Mouse (Mus musculus): ENCODE measurements around the gene Trp53bp2.

Trp53bp2 gene

DNA sequence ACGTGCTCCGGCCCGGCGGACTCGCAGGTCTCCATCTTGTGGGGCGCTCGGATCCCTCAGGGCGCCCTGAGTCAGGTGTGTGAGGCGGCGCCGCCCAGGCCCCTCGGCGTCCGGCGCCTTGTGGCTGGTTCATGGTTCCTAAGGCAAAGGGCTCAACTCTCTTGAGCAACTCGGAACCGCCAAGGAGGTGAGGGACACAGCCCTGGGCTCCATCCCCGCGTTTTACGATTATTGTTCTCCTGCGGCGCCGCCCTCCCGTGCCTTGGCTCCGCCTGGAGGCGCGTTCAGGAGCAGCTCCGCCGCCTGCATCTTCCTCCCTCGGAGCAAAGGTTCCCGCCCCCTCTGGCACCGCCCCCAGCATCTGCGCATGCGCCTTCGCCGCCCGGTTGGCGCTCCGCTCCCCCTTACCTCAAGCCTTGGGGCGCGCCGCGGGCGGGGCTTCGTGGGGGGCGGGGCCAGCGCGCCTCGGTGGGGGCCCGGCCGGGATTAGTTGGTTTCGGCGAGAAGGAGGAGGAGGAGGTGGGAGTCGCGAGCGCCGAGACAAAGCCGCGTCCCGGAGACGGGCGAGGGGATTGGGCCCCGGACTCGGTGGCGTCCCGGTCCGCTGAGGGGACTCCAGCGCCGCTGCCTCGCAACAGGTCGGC is at the start of gene Trp53bp2:
Trp53bp2 (plus strand) TSS at position 489 of the 644 bp plus-strand sequence.
- peak; percentile 100 for DNase-seq

DNA sequence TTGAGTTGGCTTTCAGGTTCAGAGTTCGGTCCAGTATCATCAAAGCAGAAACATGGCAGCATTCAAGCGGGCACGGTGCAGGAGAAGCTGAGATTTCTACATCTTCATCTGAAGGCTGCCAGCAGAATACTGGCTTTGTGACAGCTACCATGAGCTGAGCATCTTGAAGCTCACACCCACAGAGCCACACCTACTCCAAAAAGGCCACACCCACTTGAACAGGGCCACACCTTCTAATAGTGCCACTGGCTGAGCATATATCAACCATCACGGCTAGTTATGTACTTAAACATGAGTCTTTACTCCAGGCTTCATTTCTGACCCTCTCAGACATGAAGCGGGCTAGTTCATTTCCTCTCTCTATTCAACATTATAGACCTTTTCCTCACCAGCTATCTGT is 46.3 kb upstream of the Trp53bp2 start:
- DNase-seq: no peak

DNA sequence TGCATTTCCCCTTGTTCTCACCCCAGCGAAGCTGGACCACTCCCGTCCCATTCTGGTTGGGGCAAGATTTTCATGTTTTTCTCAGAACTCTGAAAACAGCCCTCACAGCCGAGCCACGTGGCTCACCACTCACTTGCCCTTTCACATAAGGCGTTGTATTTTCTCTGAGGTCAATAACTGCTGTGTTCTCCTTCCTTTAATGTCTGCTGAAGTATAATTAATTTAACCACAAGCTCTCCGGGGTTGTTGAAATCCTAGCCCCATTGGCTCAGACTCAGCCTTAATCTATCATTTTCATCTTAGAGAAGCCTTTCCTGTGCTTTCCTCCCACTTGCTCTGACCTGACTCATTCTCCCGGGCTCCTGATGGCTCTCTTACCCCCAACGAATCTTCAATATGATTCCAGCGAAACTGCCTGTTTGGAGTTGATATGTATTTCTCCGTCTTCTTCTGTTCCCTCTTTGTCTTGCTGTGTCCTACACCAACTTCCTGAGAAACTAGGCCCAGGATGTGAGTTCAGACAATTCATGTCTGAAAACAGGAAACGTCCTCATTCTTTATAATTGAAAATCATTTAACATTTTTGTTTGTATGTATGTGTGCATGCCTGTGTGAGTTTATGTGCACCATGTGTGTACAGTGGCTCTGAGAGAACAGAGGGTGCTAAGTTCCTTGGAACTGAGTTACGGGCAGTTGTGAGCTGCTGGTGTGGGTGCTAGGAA is 45.1 kb upstream of the Trp53bp2 start:
- no peak for DNase-seq

DNA sequence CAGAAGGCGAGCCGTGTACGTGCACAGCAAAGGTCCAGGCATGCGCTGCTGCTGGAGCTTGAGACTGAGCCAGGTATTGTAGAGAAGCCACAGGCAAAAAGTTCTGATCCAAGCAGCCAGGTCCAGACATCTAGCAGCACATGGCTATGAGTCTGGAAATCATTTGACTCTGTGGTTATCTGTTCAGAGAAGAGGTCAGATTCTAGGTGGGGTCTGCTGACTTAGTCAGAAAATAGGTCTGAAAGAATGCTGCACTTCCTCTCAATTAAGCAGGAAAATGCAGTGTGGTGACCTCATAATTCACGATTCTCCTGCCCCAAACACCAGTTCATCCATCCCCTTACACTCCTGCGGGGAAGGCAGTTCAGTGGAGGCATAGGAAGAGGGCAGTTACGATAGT is 40.7 kb upstream of the Trp53bp2 start:
- no peak for DNase-seq

DNA sequence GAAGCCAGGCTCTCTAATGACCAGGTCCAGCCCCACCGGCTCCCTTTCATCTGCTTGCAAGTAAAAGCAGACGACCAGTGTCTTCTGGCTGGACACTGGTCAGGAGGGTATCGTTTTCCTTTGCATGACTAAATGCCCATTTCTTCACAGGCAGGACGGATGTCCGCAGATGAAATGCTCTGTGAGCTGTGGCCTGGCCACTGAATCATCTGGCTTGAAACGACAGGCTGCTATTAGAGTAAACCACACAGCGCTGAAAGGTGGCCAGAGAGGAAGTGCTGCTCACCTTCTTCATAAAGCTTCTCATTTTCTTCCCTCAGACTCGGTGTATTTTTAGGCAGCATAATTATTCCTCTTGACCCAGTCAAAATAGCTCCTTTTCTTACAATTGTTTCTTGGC is 40.2 kb upstream of the Trp53bp2 start:
- no peak for DNase-seq

DNA sequence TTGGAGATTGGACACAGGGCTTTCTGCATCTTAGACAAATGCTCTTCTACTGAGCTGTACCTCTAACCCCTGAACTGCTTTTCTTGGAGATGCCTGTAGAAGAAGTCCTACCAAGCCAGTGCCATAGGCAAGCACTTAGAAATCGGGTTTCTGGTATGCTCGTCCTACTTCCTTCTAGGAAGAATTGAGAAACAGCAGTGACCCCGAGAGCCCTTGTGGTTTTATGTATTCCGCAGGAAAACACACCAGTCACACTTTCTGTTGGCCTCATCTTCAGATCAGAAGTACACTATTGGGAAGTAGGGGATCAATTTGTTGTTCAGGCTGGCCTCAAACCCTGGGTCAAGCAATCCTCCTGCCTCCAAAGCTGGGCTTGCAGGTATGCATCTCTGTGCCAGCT is 39.5 kb upstream of the Trp53bp2 start:
- DNase-seq: no peak

DNA sequence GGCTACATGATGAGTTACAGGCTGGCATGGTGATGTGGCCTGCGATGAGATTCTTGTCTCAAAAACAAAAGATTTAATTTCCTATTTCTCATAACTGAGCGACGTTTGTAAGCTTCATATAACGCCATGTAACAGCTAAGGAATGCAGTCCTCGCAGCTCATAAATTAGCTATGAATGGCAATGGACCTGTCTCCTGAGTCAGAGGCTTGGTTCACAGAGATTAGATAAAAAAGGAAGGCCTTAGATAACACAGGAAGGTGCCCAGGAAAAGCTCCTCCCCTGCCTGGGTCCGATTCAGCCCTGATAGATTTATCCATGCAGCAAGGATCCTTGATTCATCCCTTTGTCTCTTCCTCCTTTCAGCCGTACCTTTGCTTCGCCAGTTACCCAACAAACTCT is 37.1 kb upstream of the Trp53bp2 start:
- DNase-seq: no peak

DNA sequence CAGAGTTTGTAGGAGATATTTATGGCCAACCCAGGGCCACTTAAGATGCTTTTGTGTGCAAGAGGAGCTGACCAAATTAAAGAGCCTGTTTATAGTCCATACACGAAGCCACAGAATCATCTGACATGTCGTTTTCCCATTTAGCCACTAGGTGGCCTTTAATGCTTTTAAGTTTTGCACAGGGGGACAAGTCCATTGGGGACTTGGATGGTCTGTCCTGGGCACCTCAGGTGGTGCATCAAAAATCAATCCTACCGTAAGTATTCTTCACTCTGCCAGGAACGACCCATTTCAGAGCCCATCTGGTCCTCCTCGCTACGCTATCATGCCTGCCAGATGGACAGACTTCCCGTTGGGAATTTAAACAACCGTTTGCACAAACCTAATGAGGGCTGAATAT is 32.8 kb upstream of the Trp53bp2 start:
- no peak for DNase-seq

DNA sequence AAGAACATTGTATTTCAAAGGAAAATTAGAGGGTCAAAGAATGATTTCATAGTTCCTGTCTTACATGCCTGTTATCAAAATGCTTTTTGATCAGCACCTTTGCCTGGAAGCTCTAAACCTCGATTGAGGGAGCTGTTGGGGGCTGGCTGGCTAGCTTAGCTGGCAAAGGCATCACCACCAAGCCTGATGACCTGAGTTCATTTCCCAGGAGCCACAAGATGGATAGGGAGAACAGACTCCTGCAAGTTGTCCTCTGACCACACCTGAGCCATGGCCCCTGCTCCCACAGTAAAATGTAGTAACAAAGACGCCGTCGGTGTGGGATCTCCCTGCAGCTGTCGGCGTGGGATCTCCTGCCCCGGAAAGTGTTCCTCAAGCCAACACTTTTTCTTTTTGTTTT is 32.1 kb upstream of the Trp53bp2 start:
- no peak for DNase-seq

DNA sequence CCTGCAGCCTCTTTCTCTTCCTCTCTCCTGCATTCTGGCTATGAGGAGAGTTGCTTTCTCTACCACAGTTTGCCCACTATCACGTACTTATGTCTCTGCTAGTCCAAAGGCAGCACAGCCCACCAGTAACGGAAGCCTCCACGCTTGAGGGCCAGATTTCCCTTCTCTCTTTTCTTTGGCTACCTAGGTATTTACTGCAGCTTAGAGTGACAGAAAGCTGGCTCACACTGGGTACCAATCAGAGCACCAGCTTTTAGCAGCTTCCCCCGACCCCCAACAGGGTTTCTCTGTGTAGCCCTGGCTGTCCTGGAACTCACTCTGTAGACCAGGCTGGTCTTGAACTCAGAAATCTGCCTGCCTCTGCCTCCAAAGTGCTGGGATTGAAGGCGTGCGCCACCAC is 31.5 kb upstream of the Trp53bp2 start:
- no peak for DNase-seq

DNA sequence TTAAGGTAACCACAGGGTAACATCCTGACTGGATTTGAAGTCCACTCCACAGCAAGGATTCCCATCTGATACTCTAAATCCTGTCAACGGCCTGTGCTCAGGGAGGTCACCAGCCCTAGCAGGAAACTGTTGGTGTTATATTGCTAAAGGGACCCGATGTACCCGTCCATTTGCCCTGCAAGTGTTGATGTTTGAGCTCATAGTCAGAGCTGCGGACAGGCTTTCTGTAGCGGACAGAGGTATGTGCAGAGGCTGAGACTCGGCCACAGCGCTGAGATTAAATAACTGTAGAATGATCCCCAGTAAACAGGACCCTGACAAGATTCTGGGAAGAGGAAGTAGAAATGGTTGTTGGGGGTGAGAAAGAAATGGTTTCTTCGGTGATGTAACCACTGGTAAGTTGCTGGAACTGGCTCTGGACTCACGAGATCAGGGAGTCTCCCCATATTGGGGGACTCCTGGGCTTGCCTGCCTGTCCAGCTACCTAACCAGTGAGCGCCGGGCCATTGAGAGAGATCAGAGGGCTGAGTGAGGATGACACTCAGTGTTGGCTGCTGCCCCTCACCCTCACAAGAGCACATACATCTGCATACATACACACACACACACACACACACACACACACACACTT is 30.7 kb upstream of the Trp53bp2 start:
- no peak for DNase-seq

DNA sequence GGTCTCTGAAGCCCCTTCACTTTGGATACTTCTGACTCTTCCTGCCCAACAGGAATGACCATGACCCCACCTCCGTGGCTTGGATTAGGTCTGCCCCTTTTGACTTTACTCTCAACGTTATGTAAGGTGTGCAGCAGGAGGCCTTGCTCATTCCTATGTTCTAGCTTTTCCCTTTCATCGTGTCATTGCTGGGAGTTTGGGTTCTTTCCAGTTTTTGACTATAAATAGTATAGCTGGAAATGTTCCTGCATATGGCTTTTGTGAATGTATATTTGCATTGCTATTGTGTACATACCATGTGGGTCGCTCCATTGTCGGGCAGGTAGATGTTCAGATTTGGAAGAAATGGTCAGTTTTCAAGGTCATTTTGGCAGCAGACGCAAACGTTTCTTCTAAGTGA is 30.1 kb upstream of the Trp53bp2 start:
- no peak for DNase-seq

DNA sequence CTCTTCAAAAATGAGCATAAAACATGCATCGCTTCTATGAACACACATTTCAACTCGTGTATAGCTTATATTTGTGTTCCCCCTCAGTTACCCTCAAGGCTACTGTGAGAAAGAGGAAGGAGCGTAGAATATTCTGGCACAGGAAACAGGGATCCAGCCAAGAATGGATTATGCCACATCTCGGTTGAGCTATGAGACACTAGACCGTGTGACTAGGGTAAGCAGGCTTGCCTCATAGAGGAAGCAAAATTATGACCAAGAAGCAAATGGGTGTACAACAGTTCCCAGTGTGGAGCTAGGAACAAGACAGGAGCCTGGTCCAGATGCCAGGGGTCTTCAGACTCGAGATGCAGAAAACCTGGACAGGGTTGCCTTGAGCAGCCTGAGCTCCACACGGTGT is 28.3 kb upstream of the Trp53bp2 start:
- DNase-seq: no peak

DNA sequence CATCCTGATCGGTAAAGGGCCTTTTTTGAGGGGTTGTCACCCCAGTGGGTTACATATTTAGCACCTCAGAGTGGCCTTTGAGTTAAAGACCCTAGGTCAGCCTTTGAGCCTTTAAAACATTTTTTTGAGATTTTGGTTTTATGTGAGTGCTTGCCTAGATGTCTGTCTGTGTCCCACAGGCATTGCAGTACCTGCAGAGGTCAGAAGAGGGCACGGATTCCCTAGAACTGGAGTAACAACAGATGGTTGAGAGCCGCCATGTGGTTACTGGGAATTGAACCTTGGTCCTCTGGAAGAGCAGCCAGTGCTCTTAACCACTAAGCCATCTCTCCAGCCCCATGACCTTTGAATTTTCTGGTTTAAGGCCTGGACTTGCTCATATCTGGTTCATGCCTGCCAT is 27.6 kb upstream of the Trp53bp2 start:
- DNase-seq: peak; percentile 29

DNA sequence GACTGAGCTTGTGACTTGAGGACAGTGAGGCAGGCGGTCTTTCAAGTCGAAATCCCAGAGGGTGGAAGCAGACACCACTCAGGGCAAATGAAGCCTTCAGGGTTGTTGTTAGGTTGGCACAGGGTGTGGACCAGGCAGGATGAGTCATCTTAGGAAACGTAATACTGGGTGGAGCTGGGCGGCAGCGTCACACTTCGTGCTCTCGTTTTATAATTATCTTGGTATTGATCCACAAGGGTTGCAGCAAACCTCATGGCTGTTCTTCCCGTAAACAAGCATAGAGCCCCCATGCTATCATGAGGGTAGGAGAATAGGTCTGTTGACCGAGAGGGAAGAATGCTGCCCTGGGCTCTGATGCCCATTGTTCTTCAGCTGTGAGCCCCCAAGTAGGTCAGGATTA is 25.9 kb upstream of the Trp53bp2 start:
- no peak for DNase-seq

DNA sequence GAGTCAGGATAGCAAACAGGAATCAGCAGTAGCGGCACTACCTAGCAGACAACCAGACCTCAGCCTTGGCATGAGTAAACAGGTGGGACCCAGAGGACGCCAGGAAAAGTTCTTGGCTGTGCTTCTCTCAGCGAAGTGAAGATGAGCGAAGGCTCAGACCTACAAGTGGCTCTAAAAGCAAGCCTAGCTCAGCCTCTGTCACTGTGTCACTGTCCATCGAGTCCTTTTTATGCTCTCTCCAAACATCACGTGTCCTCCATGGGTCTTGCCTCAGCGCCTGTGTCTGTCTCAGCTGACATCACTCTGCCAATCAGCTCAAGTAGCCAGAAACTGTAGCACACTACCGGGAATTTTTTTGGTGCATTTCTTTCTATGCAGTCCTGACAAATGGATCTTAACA is 22.5 kb upstream of the Trp53bp2 start:
- no peak for DNase-seq

DNA sequence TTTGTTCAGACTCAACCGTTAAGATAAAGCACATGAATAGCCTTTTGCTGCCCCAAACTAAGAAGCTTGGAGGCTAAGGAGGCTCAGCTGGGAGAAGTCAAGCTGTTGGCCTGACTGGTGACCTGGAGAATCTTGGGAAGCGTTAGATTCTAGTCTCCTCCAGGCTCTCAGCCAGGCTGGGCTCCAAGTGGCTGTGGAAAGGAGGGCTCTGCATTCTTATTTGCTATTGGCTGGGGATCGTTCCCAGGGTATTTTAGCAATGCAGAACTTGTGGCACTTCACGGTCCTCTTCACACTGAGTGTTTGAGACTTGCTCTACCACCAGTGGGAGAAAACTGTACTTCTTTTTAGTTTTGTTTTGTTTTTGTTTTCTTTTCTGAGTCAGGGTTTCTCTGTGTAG is 20.2 kb upstream of the Trp53bp2 start:
- no peak for DNase-seq

DNA sequence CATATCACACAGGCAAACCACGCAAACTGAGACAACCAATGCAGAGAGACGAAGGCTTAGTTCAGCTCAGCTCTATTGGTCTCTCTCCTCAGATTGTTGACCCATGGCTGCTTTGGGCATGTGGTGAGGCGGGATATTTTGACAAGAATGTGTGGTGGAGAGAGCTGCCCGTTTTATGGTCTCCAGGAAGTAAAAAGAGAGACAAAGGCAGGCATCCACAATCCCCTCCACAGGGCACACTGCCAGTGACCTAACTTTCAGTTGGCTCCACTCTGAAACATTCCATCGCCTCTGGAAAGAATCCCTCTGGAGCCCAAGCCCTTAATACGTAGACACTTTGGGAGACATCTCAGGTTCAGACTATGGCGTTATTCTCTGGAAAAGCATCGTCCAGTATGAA is 10.8 kb upstream of the Trp53bp2 start:
- no peak for DNase-seq

DNA sequence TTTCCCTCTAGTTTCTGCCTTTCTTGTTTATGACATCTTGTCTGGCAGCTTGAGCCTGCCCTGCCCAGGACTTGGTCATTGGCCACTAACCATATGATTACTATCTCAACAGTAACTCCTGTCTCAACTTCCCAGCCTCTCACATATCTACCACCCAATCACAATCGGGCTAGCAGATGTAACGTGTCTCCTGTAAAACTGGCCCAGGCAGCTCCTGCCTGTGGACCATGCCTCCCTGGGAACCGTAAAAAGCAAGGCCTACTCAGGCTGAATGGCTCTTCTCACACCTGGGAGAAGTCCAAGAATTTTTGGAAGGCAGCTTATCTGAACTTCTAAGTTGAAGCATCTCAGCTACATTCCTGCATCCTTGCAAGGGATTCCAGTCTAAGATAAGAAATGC is 10.2 kb upstream of the Trp53bp2 start:
- no peak for DNase-seq

DNA sequence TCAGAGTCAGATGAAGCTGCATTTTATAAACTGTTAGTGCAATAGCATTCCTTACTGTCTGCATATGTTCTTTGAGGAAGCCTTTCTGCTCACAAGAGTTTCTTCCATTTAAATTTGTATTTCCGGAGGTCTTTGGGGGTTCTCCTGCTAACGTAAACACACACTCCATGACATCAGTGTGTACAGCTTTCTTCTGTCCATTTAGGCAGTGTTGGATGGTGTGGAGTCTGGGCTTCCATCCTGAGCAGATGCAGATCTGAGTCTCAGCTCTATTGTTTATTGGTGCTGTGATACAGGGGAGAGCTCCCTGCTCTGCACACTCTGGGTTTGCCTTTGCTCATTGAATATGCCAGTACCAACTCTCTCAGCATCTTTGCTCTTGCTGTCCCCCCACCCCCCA is 9.8 kb upstream of the Trp53bp2 start:
- no peak for DNase-seq

DNA sequence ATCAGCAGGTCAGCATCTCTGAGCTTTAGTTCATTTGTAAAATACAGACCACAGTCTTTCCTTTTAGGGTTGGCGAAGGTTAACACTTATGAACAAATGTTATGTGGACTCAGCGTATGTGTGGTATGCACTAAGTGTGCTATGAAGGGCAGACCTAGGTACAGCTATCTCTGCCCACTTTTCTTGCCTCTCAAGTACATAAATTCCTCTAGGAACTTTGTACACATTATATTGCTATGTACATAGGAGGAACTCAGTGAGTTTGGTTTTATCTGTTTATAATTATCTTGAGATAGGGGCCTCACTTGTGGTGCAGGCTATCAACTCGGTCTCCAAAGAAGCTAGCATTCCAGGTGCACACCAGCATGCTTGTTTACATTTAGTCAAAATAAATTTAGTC is 9.1 kb upstream of the Trp53bp2 start:
- no peak for DNase-seq

DNA sequence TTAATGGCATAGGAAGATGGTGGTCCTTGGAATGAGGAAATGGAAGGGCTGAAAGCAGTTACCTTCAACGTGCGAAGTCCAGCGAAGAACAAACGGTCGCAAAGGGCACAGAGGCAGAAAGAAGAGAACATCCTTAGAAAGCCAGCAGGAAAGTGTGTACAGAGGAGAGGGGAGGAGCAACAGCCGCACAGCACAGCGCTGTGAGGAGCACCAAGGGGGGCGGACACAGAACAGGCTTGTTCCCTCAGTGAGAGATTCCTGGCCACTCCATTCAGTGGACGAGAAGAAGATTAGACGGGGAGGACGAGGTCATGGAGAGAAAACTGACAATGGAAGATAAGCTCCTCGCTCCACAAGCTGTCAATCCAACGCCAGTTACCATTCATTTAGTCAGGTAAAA is 5.9 kb upstream of the Trp53bp2 start:
- DNase-seq: no peak

DNA sequence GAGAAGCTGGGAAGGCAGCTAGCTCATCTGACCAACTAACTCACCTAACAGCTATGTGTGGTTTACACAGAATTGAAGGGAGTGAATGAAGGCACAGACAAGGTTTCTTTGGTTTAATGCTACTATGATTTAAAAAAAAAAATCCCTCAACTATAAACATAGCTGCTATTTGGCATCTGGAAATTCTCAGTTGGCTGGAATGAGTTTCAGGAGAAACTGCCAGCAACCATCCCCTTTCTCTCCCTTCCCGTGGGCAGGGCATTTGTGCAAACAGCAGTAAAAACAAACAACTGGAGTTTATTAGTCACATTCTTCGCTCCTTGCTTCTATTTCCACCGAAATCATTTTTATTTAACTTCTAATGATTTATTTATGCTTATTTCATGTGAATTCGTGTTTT is 2.4 kb upstream of the Trp53bp2 start:
- no peak for DNase-seq

DNA sequence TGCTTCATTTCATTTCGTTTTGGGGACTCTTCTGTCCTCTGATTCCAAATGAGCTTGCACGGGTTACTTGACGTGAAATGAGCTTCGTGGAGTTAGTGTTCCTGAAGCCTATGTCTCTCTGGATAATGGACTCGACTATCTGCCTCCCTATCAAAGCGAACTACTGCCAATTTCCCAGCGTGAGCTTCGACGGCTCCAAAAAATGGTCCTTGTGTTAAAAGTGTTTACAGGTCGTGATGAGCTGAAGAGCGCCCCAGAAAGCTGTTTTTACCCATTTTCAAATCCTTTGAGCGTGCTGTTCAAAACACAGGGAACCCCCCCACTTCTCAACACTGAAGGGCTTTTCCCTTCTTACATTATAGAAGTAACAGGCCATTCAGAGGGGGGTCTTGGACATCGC is 729 bp upstream of the Trp53bp2 start:
- no peak for DNase-seq

All from thymus, postnatal 25 days (tissue).